Mouse (Mus musculus): ENCODE data around the gene Gm36245.

DNA sequence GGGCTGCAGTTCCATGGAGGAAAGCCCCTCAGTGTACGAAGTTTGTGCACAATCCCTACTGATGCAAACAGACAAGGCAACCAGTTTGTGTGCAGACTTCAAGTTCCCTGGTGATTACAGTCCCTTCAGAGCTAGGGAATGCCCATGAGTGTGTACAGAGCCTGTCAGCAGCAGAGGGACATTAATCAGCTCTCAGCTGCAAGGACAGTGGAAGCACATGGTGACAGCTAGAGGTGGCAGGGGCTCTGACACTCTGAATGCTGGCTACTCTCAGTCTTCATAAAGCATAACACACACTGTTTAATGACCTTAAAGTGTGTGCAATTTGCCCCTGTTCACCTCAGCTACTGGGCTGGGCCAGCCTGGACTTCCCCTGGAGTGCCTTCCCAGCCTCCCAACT, 5.5 kb upstream of the Gm36245 start:
- no peak for TF ChIP-seq CTCF (IDR thresholded peaks at IDR 0.05; ENCODE audit: borderline replicate concordance, insufficient read depth, low read depth, low read length)
- no peak for TF ChIP-seq POLR2A (IDR thresholded peaks at IDR 0.05; ENCODE audit: borderline replicate concordance, insufficient read depth, low read length)

Data from cerebellum, adult 2 months (tissue).